Mouse (Mus musculus) gastrocnemius, adult 18-20 months (tissue): ENCODE results near the gene Tns3. TPM values are rescaled to one million over a fixed set of nuclear protein-coding genes. Genes with fewer than 3 reads are reported as not detected.

ENCODE experiments used
- DNase-seq: peaks from one replicate; pipeline ENCODE4 v3.0.0; 2021; ENCODE audit warnings: low spot score
- total RNA-seq, 2 experiments: library from RNA; stranded (reverse); gene quantifications; 2 replicates each; pipeline ENCODE4 v1.2.3; 2021

Tns3 gene
- total RNA-seq, 2 experiments from 2014 or later, result 6.6 to 7.9 TPM

DNA sequence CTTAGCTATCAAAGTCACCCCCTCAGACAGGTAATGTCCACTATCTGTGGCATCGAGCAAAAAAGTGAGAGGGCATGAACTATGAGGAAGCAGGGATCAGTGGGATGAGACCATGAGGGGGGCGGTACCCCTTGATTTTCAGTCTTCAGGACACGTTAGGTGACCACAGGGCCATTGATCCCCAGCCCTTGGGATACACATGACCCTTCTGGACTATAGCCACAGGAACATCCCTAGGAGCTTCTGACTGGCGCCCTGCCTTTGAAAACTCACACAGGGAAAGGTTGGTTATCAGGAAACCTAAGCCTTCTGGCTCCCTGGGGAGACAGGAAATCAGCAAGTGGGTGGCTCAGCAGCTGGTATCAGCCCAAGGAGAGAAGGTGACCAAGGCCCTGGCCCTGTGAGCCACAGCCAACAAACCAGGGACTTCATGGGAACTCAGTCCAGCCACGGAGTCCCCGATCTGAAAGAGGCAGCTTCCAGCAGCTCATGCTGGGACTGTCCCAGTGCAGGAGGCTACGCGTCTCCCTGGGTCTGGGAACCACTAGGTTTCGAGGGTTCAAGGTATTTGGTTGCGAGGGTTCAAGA, 12.8 kb downstream of the Tns3 start:
- DNase-seq, result no peak

DNA sequence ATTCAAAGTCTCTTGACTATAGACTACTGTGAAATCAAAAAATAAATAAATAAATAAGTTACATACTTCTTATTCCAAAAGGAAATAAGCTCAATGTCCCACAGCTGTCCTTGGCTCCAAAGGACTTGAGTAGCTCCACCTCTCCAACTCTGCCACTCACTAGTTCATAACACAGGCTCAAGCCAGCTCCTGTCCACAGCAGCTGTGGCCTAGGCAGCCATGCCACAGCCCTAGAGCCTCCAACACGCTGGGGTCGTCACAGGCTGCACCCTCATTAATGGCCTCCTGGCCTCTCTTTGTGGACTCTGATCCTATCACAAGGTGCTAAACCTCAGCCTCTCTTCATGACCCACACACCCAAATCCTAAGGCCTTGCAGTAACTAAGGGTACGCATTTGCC, 18.7 kb downstream of the Tns3 start:
- DNase-seq, result no peak

DNA sequence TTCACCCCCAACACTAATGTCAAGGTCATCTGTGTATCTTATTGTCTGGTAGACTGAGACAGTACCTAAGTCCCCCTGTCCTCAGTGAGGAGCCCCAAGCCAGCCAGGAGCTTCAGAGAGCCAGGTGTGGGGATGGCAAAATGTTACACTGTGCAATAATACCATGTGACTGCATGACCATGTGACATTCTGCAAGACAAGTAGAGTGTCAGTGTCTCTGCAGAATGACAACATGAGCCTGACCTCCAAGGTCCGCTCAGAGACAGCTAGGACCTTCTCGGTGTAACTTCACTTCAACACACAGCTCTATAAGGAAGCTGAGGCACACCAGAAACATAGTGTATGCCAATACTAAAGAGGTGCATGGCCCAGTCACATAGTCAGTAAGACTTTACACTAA, 20.1 kb downstream of the Tns3 start:
- DNase-seq, result no peak

DNA sequence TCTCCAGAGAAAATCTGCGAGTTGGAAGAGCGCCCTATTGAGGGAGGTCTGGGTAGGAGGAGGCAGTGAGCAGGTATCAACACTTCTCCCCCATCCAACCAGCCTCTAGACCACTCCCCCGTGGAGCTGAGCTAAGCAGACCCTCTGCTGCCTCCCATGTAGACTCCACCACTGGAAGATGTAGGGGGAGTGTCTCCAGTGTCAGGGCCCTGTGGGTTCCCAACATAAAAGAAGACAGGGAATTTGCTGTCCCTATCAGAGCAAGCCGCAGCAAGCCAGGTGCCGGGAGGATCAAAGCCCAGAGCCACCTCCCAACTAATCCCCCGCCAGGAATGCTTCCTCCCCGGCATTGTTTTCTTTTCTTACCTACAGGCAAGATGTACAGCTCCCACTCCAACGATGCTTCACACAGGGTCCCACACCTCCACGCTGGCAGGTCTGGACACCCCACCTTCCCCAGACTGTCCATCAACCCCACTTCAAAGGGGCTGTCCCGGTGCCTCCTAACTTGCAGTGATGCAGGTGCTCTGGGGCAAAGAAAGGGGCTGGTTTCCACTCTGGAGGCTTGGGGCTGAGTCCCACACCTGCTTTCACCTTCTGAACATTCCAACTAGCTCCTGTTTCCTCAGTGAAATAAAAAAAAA, 22.6 kb downstream of the Tns3 start:
- DNase-seq, result no peak

DNA sequence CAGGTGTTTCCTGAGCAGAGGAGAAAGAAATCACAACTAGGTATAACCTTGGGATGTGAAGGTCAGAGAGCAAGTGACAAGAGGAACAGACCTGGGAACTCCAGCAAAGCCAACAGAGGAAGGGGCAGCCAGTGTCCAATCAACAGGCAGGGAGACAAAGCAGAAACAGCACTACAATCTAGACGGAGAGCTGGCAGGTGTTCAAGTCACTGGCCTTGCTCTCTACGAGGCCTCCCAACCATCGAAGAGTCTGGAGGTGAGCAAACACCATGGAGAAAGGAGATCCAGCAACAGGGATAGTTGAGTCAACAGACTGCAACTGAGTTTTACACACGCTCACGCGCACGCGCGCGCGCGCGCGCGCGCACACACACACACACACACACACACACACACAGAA, 24.6 kb downstream of the Tns3 start:
- no peak for DNase-seq

DNA sequence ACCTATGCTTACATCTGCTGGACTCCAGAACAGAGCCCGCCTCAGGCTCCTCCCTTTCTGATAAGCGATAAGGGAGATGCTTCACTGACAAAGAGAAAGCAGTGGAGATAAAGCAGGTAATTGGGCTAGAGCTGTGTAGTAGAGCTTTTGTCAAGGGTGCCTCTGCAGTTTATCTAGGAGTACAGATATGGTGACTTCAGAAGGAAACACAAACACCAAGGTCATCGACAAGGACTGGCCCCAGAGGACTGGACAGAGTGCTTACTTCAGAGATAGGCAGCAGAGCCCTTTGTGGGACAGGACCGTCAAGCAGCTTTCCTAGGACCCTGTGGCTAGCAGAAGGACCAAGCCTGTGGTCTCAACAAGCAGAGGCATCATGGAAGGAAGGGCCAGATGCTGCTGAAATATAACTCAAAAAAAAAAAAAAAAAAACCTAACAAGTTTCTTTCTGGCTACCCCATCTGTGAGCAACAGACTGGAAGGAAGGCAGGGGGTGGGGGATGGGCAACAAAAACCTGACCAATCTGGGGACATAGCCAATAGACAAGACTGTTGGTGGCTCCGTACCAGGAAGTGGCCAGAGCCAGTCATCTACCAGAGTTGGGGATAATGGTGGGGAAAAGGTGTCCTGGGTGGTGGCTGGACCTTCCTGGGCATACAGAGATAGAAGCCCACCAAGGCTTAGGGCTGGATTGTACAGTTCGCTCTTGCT, 25.2 kb downstream of the Tns3 start:
- no peak for DNase-seq

DNA sequence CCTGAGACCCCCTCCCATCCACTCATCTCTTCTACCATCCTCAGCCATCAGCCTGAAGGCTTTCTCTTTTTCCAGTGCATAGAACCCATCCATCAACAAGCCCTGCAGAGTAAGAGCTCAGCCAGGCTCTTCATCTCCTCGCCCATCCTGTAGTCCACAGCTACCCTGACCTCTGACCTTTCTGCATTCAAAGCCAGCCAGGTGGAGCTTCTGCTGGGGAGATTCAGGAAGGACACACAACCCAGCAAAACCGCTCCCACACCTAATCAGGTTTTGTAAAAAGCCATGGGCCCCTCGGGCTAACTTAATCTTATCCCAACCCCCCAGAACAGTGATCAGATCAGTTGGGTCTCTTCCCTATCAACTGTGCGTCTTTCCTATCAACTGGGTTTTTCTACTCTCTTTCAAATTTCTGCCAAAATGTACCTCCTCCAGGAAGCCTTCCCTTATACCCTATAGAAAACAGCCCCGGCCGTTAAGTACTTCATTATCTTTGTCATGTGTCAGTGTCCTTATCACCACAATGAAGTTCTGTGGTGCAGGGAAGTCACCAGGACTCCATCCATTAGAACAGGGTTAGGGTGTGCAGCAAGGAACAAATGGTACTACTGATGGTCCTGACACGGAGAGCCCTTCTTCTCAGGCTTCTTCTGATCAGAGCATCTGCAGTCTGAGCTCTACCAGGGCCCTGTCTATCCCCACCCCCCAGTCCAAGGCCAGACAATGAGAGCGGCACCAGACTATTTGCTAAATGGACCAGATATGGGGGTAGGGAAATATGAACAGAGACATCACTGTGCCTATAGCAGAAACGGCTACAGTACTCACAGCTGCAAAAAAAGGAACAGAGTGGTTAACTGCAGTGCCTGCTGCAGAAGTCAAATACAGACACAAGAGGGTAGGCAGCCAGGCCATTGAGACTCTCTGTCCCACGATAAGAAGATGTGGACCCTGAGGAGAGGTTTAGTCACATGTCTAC, 26.6 kb downstream of the Tns3 start:
- DNase-seq, result no peak

DNA sequence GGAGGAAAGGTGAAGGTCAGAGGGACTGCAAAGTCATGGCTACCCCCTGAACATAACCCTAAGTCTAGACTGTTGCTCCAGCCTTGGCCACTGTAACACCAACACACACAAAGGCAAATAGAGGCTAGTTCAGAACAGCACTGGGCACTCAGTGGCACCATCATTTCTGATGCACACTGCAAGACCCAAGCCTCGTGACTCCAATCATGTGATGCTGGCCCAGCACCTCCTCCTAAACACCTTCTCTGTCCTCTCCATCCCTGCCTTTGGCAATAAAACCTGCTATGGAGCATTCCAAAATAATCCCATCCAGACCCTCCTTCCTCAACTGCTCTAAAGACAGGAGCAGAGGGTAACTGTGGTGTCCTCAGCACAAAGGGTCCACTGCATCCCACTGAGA, 27.7 kb downstream of the Tns3 start:
- no peak for DNase-seq

DNA sequence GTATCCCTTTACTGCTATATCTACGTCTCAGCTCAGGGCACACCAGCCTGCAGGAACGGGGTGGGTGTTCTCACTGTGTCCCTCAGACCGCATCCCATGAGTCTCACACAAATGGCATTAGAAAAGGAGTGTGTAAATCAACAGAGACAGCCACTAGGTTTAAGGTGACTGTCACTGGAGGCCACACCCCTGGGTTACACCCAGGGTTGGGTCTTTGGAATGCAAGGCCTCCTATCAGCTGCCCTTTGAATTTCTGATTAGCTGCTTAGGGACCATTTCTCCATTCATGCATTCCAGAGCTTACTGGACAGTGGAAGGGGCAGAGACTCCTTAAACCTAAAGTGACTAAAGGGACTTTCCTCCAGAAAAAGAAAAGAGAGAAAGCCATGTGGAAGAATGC, 28.6 kb downstream of the Tns3 start:
- no peak for DNase-seq

DNA sequence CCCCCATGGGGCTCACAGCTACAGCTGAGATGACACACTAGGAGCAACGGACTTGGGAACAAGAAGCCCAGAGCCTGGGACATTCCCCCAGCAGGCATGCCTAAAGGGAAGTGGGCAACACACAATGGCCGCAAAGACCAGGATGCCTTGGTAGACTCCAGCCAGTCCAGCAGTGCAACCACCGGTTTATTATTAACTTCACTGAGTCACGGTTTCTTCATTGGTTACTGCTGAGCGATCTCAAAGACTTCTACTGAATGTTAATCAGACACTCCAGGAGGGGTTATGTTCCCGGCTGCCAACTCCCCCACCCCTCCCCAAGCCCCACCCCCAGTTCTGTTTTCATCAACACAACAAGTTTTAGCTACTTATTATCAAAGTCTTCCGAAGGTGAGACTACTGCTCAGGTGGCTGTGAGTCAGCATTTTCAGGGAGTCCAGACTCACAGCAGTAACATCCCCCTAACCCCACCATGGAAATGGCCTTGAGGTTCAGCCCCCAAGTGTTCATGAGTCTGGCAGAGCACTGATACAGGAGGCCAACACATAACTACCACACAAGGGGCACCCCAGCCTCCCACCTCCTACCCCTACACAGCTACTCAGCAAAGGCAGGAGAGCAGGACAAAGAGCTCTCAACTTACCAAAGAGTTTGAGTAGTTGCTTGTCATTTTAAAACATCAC, 29.5 kb downstream of the Tns3 start:
- DNase-seq, result no peak

DNA sequence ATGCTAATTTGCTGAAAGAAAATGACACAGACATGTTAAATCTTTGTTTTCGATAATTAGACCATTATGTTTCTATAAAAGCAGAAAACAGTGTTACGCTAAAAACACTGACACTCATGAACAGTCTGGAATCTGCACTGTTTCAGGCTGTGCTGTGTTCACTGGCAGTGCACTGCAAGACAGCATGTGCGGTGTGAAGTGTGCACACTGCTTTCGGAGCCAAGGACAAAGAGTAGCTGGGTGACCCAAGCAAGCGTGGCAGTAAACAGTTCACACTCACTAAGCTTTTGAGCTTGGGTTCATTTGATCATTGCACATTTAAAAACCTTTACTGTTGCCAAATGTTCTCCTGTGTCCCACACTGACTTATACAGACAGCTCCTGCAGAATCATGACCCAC, 32.2 kb downstream of the Tns3 start:
- DNase-seq, result no peak

DNA sequence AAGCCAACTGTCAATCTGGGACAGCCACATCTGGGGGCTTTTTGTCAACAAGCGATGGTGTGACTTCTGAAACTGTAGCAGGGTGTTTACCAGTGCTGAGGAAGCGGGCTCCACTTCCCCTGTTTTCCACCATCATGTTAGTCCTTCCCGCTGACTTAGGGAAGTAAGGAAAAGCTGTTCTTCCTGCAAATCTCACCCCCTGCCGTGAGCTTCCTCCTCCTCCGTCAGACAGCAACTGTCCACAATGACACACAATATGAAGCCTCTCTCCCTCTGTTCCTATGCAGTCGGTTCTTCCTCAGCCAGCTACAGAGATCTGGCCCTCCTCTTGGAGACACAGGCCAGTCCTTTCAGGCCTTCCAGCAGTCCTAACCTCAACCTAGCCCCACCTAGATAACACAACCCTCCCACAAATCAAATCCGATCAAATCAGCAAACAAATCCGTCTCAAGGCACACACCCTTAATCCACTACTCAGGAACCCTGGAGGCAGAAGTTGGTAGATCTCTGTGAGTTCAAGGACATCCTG, 34.4 kb downstream of the Tns3 start:
- no peak for DNase-seq

DNA sequence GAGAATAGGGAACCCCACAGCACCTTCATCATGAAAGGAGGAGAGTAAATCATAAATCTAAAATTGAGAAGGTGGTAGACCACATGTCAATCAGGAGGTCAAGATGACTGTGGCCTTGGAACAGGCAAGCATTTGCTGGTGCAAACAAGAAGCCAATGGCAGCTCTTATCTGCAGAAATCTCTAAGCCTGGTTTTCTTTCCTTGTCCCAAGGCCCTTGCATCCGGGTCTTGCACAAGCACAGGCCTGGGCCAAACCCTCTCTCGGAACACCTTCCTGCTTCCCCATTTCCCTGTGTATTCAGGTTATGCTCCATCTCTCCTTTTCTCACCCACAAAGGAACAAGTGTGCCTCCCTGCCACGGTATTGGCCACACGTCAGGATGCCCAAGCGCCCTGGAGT, 35.0 kb downstream of the Tns3 start:
- no peak for DNase-seq

DNA sequence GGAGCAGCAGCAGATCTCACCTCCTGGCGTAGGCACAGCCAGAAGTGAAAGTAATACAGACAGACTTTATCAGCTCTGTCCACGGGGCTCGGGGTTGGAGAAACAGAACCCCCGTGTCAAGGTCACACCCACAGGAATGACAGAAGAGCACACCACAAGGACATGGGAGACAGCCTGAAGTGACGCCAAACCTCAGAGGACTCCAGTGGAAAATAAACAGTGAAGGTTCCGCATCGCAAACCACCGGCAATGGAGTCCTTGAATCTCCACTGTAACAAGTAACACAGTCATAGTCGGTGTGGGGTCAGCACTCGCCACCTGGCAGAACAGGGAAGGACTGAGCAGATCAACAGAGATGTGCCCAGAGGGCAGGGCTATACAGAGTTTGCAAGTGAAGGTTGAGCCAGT, 35.5 kb downstream of the Tns3 start:
- DNase-seq, result no peak

DNA sequence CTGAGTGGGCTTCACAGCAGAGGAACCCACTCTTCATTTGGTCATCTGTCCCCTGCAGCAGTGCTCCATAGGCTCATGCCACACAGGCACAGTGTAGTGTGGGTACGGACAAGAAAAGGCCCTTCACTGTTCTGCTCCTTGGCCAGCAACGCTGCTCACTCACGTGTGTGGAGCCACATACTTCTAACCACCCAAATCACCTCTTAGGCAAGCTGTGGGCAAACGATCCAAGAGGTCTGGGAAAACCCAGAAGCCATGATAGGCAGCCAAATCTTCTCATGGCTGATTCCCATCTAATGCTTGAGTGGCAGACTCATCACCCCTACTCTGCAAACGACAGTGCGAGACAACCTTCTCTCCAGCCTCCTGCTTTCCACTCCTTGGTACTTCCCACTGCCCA, 37.2 kb downstream of the Tns3 start:
- DNase-seq, result no peak

DNA sequence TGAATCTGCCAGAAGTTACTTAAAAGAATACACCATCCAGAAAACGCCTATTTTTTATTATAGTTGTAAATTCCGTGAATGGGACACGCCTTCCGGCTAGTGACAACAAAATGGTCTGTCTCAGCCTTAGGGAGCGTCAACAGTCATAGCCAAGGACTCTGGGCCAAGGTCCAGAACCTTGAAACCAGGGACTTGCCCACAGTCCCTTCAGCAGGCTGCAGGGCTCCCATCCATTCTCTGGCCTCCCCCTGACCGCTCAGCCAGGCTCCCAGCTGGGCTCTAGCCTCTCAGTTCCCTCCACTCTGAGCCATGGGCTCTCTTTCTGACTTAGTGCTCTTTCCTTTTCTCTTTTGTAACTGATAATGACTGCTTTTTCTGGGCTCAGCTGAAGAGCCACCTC, 37.6 kb downstream of the Tns3 start:
- no peak for DNase-seq

DNA sequence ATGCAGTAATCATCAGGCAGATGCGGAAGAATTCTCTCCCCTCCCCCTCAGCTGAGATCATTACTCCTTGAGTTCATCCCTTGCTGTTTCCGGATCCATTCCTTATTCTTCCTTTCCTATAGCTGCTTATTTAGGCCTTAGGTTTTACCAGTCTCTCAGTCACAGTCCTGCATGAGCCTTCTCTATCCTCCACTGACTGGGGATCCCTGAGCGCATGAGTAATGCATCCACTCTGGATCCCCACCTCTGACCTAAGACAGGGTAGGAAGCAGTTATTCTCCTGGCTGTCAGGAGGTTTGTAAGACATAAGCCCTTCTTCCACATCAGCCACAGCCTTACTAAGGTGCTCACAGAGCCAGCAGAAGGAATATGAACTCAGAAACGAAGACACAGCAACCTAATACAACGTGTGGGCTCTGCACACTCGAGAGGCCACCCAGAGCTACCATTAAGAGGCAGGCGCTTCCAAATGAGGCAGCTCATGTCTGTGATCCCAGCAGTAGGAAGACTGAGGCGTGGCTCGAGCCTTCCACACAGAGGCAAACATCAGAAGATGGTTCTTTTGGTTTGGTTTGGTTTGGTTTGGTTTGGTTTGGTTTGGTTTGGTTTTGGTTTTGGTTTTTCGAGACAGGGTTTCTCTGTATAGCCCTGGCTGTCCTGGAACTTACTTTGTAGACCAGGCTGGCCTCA, 38.3 kb downstream of the Tns3 start:
- no peak for DNase-seq

DNA sequence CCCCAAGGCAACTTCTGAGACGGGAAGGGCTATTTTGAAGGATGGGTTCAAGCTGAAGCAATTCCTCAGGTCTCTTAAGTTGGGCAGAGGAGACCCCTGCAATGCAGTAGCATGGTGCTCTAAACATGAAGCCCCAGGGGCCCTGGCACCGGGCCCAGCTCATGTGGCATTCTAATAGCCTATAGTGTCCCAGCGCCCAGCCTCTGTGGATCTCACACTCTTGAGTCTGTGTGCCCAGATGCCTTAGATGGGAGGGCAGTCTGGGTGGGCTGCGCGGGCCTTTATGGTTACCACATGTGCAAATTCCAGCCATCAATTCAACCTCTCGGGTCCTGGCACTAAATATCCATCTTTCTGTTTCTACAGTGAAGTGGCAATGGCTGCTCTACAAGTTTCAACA, 38.9 kb downstream of the Tns3 start:
- DNase-seq, result no peak

DNA sequence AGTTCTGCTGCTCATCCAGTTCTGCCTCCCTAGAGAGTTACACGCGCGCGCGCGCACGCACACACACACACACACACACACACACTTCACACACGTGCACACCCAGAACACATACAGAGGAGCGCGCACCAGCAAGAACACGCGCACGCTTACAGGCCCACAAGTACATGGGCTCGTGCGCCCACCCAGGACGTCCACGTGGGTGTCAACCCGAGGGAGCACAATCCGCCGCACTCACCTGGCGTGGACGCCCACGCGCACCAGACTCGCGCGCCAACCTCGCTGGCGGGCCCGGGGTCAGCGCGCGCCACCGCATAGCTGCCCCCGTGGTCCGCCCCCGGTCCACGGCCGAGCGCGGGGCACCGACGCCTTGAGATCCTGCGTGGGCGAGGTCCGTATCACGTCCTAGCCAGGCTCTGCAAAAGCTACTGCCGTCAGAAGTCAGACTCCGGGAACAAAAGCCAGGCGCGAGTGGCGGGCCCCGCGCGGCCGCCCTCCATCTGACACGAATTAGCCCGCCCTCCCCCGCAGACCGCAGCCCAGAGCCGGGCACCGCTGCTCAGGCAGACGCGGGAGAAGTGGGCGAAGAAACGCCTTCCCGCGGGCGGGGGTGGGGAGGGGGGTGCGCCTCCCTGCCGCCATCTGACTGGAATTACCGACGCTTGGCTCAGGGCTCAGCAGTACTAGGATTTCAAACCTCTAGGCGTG, 40.0 kb downstream of the Tns3 start:
- no peak for DNase-seq

DNA sequence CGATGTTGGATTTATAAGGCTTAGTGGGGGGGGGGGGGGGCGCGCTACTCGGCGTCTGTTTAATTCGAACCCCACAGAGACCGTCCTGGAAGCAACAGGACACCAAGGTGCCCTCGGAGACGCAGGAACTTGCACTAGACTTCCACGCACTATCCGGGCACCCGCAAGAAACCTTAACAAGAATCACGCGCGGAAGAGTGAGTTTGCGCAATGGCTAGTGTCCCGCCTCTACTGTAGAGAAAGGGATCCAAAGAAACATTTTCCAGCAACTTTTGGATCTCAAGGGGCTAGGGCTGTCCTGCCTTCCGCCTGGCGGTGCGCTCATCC, 40.5 kb downstream of the Tns3 start:
- DNase-seq, result peak; percentile 24
